Mouse (Mus musculus): ENCODE measurements around the gene Usp48. TPM values are rescaled to one million over a fixed set of nuclear protein-coding genes. Genes with fewer than 3 reads are reported as not detected.

Usp48 gene
- total and polyA plus RNA-seq, 3 experiments, result 27.1 to 99.6 TPM; not detected in 1

GRCm38 (mm10) chr4:137607023-137607422 is 13.5 kb downstream of the Usp48 start:
- Histone ChIP-seq H3K27ac (ENCODE audit: control insufficient read depth, low read depth, low read length) (no peak overlapping the region), H3K4me1 (ENCODE audit: control insufficient read depth in 1 of 2, insufficient read depth in 2 of 2, low read length in 2 of 2) (no peaks in the 10 kb centered on the region; a peak in 1 of 4 replicates), H3K4me3 (ENCODE audit: control insufficient read depth in 1 of 2, insufficient read depth in 1 of 2, low read depth in 2 of 2, low read length in 2 of 2) (no peak overlapping the region), H3K79me2 (ENCODE audit: control insufficient read depth, insufficient read depth, low read length, poor library complexity) (peaks cover 15% of the 10 kb centered on the region), H3K9me3 (replicated peaks; ENCODE audit: insufficient read depth, low read length) (no peaks in the 10 kb centered on the region), H3K27me3 (ENCODE audit: control insufficient read depth in 1 of 2, insufficient read depth in 2 of 2, low read length in 2 of 2) (no peaks in the 10 kb centered on the region), H3K36me3 (ENCODE audit: control insufficient read depth in 1 of 2, insufficient read depth in 2 of 2, low read length in 2 of 2) (peaks cover 2 to 10% of the 10 kb centered on the region in 2 experiments; a peak in 3 of 4 replicates), H3K9ac (ENCODE audit: control insufficient read depth, low read depth, low read length, poor library complexity, severe bottlenecking) (no peak overlapping the region)
- TF ChIP-seq SMC3 (IDR thresholded peaks at IDR 0.05; ENCODE audit: low read depth, low read length), result no peak
- TF ChIP-seq TCF12 (IDR thresholded peaks at IDR 0.05; ENCODE audit: low read depth, low read length), result no peak
- no peak for TF ChIP-seq ZC3H11A (IDR thresholded peaks at IDR 0.05; ENCODE audit: low read depth, low read length)
- no peak for TF ChIP-seq MEF2A (IDR thresholded peaks at IDR 0.05; ENCODE audit: extremely low read depth, insufficient replicate concordance, low read depth, low read length, poor library complexity, severe bottlenecking)
- no peak for TF ChIP-seq CHD1 (IDR thresholded peaks at IDR 0.05; ENCODE audit: low read depth, low read length)
- no peak for TF ChIP-seq MAFK (IDR thresholded peaks at IDR 0.05; ENCODE audit: borderline replicate concordance, low read depth, low read length)
- TF ChIP-seq GABPA (IDR thresholded peaks at IDR 0.05; ENCODE audit: low read depth, low read length), result no peak
- no peak for TF ChIP-seq E2F4 (IDR thresholded peaks at IDR 0.05; ENCODE audit: borderline replicate concordance, low read depth, low read length)
- TF ChIP-seq NELFE (IDR thresholded peaks at IDR 0.05; ENCODE audit: low read depth, low read length), result no peak
- no peak for TF ChIP-seq MXI1 (IDR thresholded peaks at IDR 0.05; ENCODE audit: low read depth, low read length)
- no peak for TF ChIP-seq MYB (IDR thresholded peaks at IDR 0.05; ENCODE audit: low read depth, low read length)
- no peak for TF ChIP-seq KAT2A (conservative IDR thresholded peaks at IDR 0.05; ENCODE audit: low read depth, low read length)
- TF ChIP-seq UBTF (IDR thresholded peaks at IDR 0.05; ENCODE audit: borderline replicate concordance, insufficient read depth, low read depth, low read length), result no peak
- no peak for DNase-seq (ENCODE audit: low read depth, low spot score)

- no peak overlapping the region for H3K27ac ChIP-seq (ENCODE audit: control insufficient read depth, low read depth, low read length)
- no peak overlapping the region for H3K4me3 ChIP-seq (ENCODE audit: control insufficient read depth in 1 of 2, insufficient read depth in 1 of 2, low read depth in 2 of 2, low read length in 2 of 2)
- H3K79me2 ChIP-seq (ENCODE audit: control insufficient read depth, insufficient read depth, low read length, poor library complexity), result no peaks in the 10 kb centered on the region
- no peaks in the 10 kb centered on the region for H3K4me1 ChIP-seq (ENCODE audit: control insufficient read depth in 1 of 2, insufficient read depth in 2 of 2, low read length in 2 of 2)
- no peak for DNase-seq (ENCODE audit: low read depth, low spot score)
- peaks cover 0 to 11% of the 10 kb centered on the region in 2 experiments; a peak in 2 of 4 replicates for H3K36me3 ChIP-seq (ENCODE audit: control insufficient read depth in 1 of 2, insufficient read depth in 2 of 2, low read length in 2 of 2)
- no peak overlapping the region for H3K9ac ChIP-seq (ENCODE audit: control insufficient read depth, low read depth, low read length, poor library complexity, severe bottlenecking)
- H3K27me3 ChIP-seq (ENCODE audit: control insufficient read depth in 1 of 2, insufficient read depth in 2 of 2, low read length in 2 of 2), result no peaks in the 10 kb centered on the region
- H3K9me3 ChIP-seq (replicated peaks; ENCODE audit: insufficient read depth, low read length), result no peaks in the 10 kb centered on the region
- TF ChIP-seq MXI1 (IDR thresholded peaks at IDR 0.05; ENCODE audit: low read depth, low read length) (no peak), USF2 (IDR thresholded peaks at IDR 0.05; ENCODE audit: borderline replicate concordance in 1 of 2, insufficient read depth in 1 of 2, low read depth in 1 of 2, low read length in 2 of 2) (no peak), MAZ (IDR thresholded peaks at IDR 0.05; ENCODE audit: low read depth, low read length) (no peak), CHD2 (IDR thresholded peaks at IDR 0.05; ENCODE audit: low read length) (no peak), MAX (IDR thresholded peaks at IDR 0.05; ENCODE audit: low read length) (no peak), GATA1 (IDR thresholded peaks at IDR 0.05; ENCODE audit: low read depth, low read length) (no peak), SMC3 (IDR thresholded peaks at IDR 0.05; ENCODE audit: low read depth, low read length) (no peak), JUND (IDR thresholded peaks at IDR 0.05; ENCODE audit: low read depth, low read length) (no peak), BHLHE40 (IDR thresholded peaks at IDR 0.05; ENCODE audit: borderline replicate concordance, low read depth, low read length) (no peak), ZC3H11A (IDR thresholded peaks at IDR 0.05; ENCODE audit: low read depth, low read length) (no peak), MYB (IDR thresholded peaks at IDR 0.05; ENCODE audit: low read depth, low read length) (no peak), NRF1 (IDR thresholded peaks at IDR 0.05; ENCODE audit: insufficient read depth, low read depth, low read length, poor library complexity, severe bottlenecking) (no peak), TBP (IDR thresholded peaks at IDR 0.05; ENCODE audit: low read depth, low read length) (no peak), E2F4 (IDR thresholded peaks at IDR 0.05; ENCODE audit: borderline replicate concordance, low read depth, low read length) (no peak), ETS1 (IDR thresholded peaks at IDR 0.05; ENCODE audit: low read depth, low read length) (no peak), MEF2A (IDR thresholded peaks at IDR 0.05; ENCODE audit: extremely low read depth, insufficient replicate concordance, low read depth, low read length, poor library complexity, severe bottlenecking) (no peak), HCFC1 (IDR thresholded peaks at IDR 0.05; ENCODE audit: low read depth, low read length) (no peak), MYC (IDR thresholded peaks at IDR 0.05; ENCODE audit: low read depth, low read length) (no peak), EP300 (IDR thresholded peaks at IDR 0.05; ENCODE audit: low read depth in 1 of 2, low read length in 2 of 2) (no peak)
These were observed 15.7 kb downstream of the Usp48 start for GRCm38 (mm10) chr4:137609281-137609680.

All from MEL (cell line).